Mouse (Mus musculus): ENCODE measurements around the gene Ptpn6.

The Ptpn6 gene

DNA sequence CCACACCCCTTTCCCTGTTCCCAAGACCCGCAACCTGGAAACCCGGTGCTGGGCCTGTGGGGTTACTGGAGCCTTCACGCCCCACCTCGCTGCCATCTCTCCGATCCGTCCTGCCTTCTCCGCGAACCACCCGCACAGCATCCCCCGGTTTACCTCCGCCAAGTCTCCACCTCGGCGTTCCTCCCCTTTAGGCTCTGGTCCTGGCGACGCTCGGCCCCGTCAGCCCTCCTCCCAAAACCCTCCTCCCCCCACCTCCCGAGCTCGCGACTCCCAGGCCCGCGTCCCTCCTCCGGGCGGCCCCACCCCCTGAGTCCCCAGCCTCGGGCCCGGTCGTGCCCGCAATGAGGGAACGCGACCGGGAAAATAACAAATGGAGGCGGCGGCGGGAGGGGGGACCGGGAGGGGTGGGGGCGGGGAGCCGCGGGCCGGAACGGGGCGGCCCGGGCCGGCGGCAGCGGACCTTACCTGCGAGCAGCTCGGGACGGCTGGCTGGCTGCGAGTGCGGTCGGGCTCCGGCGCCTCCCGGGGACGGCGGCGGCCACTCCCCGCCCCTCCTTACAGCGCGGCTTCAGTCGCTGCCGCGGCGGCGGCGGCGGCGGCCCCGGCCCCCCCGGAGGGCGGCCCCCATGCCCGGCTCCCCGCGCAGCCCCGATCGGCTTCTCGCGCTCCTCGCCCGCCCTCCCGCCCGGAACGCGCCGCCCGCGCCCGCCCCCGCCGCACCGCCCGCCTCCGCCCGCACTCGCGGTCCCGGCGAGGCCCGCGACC is 17.5 kb upstream of the Ptpn6 start, which contains the start of the genes Gm45234 and Atn1:
Gene Gm45234 (minus strand): TSS at position 191 of the 765 bp plus-strand sequence.
Gene Atn1 (minus strand): TSS at position 694 of the 765 bp plus-strand sequence.
- peak; percentile 84 for DNase-seq (ENCODE audit: low spot score)

GRCm38 (mm10) chr6:124755306-124755705 is 16.8 kb upstream of the Ptpn6 start:
- DNase-seq (ENCODE audit: low spot score): no peak

- no peak for DNase-seq (ENCODE audit: low spot score)
Measured at GRCm38 (mm10) chr6:124753861-124754260, 15.3 kb upstream of the Ptpn6 start.

GRCm38 (mm10) chr6:124750405-124750804 is 11.9 kb upstream of the Ptpn6 start:
- DNase-seq (ENCODE audit: low spot score): no peak

- no peak for DNase-seq (ENCODE audit: low spot score)
Measured at GRCm38 (mm10) chr6:124746654-124747632, 8.4 kb upstream of the Ptpn6 start.

GRCm38 (mm10) chr6:124746296-124746605 is 7.7 kb upstream of the Ptpn6 start:
- no peak for DNase-seq (ENCODE audit: low spot score)

- peak; percentile 94 for DNase-seq (ENCODE audit: low spot score)
Measured at GRCm38 (mm10) chr6:124745490-124746295, 7.2 kb upstream of the Ptpn6 start.

GRCm38 (mm10) chr6:124744755-124745321 is 6.3 kb upstream of the Ptpn6 start:
- DNase-seq (ENCODE audit: low spot score): no peak

DNA sequence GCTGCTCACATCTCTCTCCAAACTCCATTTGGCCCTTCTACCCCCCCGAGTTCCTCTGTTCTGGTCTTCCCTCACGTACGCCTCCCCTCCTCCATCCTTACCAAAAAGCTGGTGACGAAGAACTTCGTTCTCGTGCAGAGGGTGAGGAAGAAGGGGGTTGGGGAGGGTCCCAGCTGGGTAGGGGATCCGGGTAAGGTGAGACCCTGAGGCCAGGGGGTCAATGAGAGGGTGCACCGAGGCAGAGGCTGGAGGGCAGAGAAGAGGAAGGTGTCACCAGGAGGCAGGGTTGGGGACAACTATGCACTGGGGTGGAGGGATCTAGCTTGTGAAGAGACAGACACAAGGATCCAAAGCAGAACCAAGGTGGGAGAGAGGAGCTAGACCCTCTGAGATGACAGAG is 5.1 kb upstream of the Ptpn6 start:
- DNase-seq (ENCODE audit: low spot score): no peak

DNA sequence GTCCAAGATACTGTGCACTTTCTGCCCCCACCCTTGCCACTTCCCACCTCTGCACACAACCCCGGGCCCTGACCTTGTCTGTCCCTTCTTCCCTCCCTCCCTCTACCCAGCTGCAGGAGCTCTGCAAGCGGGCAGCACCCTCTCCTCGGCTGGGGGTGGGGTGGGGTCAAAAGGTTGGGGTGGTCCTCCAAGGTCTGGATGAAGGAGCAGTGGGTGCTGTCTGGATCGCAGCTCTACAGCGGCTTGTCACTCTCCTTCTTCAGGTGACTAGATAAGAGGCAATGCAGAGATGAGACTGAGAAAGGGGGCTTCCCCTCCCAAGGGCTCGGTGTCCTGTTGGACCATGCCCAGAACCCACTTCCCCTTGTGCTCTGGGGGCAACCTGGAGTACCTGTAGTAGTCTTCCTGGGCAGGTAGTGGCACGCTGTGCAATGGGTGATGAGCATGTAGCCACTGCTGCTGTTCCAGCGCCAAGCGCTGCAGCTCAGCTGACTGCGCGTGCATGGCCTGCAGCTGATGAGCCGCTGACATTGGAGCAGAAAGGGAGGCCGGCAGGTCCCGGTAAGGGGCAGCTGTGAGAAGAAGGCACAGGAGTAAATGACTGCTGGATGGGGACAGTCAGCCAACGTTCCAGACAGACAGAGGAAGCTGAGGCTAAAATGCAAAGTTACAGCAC is 4.5 kb upstream of the Ptpn6 start:
- no peak for DNase-seq (ENCODE audit: low spot score)

- DNase-seq (ENCODE audit: low spot score): no peak
Measured at GRCm38 (mm10) chr6:124741842-124742241, 3.3 kb upstream of the Ptpn6 start.

GRCm38 (mm10) chr6:124740888-124741761 is 2.6 kb upstream of the Ptpn6 start, which contains the start of gene Grcc10:
Gene Grcc10 (minus strand): TSS chr6:124741374.
- DNase-seq (ENCODE audit: low spot score): peak; percentile 88

DNA sequence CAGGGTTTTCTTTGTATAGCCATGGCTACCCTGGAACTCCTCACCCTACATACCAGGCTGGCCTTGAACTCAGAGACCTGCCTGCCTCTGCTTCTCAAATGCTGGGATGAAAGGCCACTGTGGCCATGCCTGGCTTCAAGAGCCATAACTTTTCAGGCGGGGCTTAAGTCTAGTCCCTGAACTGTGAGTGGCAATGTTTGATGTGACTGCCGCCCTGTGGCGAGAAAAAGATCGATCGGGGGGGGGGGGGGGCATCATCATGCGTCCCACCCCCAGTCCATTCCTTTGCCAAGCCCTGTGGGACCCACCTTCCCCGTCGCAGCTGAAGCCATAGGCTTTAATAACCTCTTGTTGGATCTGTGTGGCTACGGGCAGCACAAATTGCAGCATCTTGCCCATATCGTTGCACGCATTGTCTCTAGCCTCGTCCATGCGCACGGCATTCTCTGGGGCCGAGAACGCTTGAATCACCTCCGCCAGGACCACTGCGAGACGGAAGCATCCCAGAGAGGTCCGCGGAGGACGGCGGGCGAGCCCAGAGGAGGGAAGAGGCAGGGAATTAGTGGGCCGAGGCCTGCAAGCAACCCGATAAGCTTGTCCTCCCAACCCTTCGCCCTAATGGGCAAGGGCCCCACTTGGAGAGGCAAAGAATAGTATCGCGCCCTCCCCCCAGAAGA is 1.8 kb upstream of the Ptpn6 start:
- peak; percentile 72 for DNase-seq (ENCODE audit: low spot score)

GRCm38 (mm10) chr6:124739231-124739796 is 800 bp upstream of the Ptpn6 start:
- peak; percentile 48 for DNase-seq (ENCODE audit: low spot score)

DNA sequence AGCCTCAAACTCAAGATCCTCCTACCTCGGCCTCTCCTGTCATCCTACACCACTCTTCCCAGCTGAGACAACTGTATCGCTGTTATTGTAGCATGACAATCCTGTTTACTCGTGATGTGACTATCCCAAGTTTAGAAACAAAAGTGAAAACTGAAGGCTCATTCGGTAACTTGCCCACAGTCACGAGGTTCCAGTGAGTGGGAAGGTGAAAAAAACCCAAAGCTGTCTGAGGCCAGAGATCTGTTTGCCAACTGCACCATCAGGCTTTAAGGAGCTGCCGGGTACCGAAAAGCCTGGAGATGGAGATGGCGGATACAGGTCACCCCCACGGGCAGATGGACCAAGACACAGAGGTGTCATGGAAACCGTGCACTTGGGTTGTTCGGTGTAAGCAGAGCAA is 1.5 kb downstream of the Ptpn6 start:
- DNase-seq (ENCODE audit: low spot score): no peak

DNA sequence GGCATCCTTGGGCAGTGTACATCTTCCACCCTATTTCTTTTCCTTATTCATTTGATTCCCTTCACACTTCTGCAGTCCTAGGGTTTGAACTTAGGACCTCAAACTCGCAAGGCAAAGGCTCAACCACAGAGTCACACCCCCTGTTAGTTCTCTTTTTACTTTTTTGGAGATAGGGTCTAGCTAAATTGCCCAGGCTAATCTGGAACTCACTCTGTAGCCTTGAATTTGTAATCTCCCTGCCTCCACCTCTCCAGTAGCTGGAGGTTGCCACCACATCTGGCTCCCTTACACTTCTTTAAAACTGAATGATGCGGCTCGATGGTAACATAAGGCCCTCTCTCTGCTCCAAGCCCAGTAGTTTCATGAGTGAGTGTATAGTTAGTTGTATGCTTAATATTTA is 4.1 kb downstream of the Ptpn6 start:
- no peak for DNase-seq (ENCODE audit: low spot score)

- DNase-seq (ENCODE audit: low spot score): no peak
Measured at GRCm38 (mm10) chr6:124732476-124733370, 5.8 kb downstream of the Ptpn6 start.

DNA sequence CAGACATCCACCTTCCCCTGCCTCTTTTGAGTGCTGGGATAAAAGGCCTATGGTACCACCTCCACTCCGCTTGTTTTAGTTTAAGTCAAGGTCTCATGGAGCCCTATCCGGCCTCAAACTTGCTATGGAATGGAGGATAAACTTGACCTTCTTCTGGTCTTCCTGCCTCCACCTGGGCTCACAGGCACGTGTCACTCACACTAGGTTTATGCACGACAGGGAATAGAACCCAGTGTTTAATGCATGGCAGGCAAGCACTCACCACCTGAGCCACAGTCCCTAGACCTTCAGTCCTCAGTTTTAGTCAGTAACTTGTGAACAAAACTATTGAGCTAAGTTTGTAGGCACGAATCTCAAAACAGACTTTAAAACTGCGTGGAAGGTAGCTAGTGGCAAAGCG is 7.5 kb downstream of the Ptpn6 start:
- DNase-seq (ENCODE audit: low spot score): no peak
